Mouse (Mus musculus) olfactory bulb, adult 2 months (tissue): ENCODE measurements around the gene Mrps21.

Source experiments
- CTCF ChIP-seq: fragments of 200-500 bp; IDR thresholded peaks from 2 replicates; pipeline ENCODE4 v1.5.1; 2012; ENCODE audit warnings: low read depth, mild to moderate bottlenecking, low read length, moderate library complexity; ENCODE audit not compliant: insufficient read depth
- POLR2A ChIP-seq: fragments of 200-500 bp; IDR thresholded peaks from 2 replicates; pipeline ENCODE4 v1.6.1; 2012; ENCODE audit warnings: mild to moderate bottlenecking, low read depth, low read length, moderate library complexity; ENCODE audit not compliant: insufficient read depth

- TF ChIP-seq CTCF (no peak), POLR2A (no peak)
These were observed 18.3 kb upstream of the Mrps21 start for GRCm38 (mm10) chr3:95889664-95890063.
